Mouse (Mus musculus) midbrain, embryonic 16.5 days (tissue): ENCODE data around the gene Psrc1. TPM values are rescaled to one million over a fixed set of nuclear protein-coding genes. Genes with fewer than 3 reads are reported as not detected.

Source experiments
- ATAC-seq: fragments of 200-750 bp; cut with Nextera tagmentation; 2 replicates; pipeline ENCODE4 v1.8.0; 2017; ENCODE audit warnings: moderate TSS enrichment
- H3K27ac ChIP-seq: fragments of 300-500 bp; sonication (generic); 2 replicates; pipeline ENCODE4 v1.5.1; 2014; ENCODE audit warnings: mild to moderate bottlenecking, low read length, mixed read lengths
- H3K27me3 ChIP-seq: fragments of 300-500 bp; sonication (generic); 2 replicates; pipeline ENCODE4 v1.6.1; 2014; ENCODE audit warnings: low read depth, low read length, mixed read lengths; ENCODE audit not compliant: control insufficient read depth, insufficient read depth
- H3K36me3 ChIP-seq: fragments of 300-500 bp; sonication (generic); 2 replicates; pipeline ENCODE4 v1.6.1; 2014; ENCODE audit warnings: mild to moderate bottlenecking, low read length, moderate library complexity, mixed read lengths; ENCODE audit not compliant: control insufficient read depth, insufficient read depth
- H3K4me1 ChIP-seq: fragments of 300-500 bp; sonication (generic); 2 replicates; pipeline ENCODE4 v1.6.1; 2014; ENCODE audit warnings: mild to moderate bottlenecking, low read length, mixed read lengths; ENCODE audit not compliant: control insufficient read depth, insufficient read depth
- H3K4me2 ChIP-seq: fragments of 300-500 bp; sonication (generic); 2 replicates; pipeline ENCODE4 v1.6.1; 2014; ENCODE audit warnings: mild to moderate bottlenecking, low read length, mixed read lengths
- H3K4me3 ChIP-seq: fragments of 300-500 bp; sonication (generic); 2 replicates; pipeline ENCODE4 v1.5.1; 2014; ENCODE audit warnings: low read depth, mild to moderate bottlenecking, low read length, moderate library complexity, mixed read lengths
- H3K9ac ChIP-seq: fragments of 300-500 bp; sonication (generic); 2 replicates; pipeline ENCODE4 v1.6.1; 2014; ENCODE audit warnings: low read depth, low read length, mixed read lengths
- H3K9me3 ChIP-seq: fragments of 300-500 bp; sonication (generic); replicated peaks from 2 replicates; pipeline ENCODE4 v1.6.1; 2014; ENCODE audit warnings: mild to moderate bottlenecking, low read length, mixed read lengths; ENCODE audit not compliant: control insufficient read depth, poor library complexity, severe bottlenecking
- WGBS: fragments of 180-500 bp; shearing (Covaris S2); extraction: QIAGEN DNeasy Blood & Tissue Kit; methylation state at CpG from one replicate; pipeline ENCODE4 v1.1.7; 2014; 5-methylcytosine and 5-hydroxymethylcytosine counted together
- polyA plus RNA-seq: library from polyadenylated mRNA; unstranded; fragments of >200 nt; fragmentation: Nextera tagmentation; extraction: Ambion mirVana; gene quantifications from 2 replicates; pipeline ENCODE4 v1.2.1, GENCODE M21; 2015

The Psrc1 gene
- polyA plus RNA-seq, 1 experiment from 2014 or later, result 5.2 TPM

GRCm38 (mm10) chr3:108423844-108424801 lies 40.5 kb downstream of the Psrc1 start:
- peak; percentile 86 for ATAC-seq
- H3K9ac ChIP-seq, result peak overlapping the region; percentile 57
- no peaks in the 10 kb centered on the region for H3K27me3 ChIP-seq
- H3K9me3 ChIP-seq, result no peaks in the 10 kb centered on the region
- peak overlapping the region; percentile 24 for H3K4me3 ChIP-seq
- peak overlapping the region; percentile 55 for H3K4me2 ChIP-seq
- 15% methylated on average over 11 of the region's 11 CpGs for WGBS
- peak overlapping the region; percentile 73 for H3K27ac ChIP-seq
- peaks cover 18% of the 10 kb centered on the region for H3K4me1 ChIP-seq
- H3K36me3 ChIP-seq, result peaks cover 29% of the 10 kb centered on the region

- Histone ChIP-seq H3K4me2 (no peak overlapping the region), H3K36me3 (peaks cover 30% of the 10 kb centered on the region), H3K9ac (no peak overlapping the region), H3K27ac (0 out of 2 replicates have a peak overlapping the region, but pooled peaks have one; percentile 5), H3K9me3 (no peaks in the 10 kb centered on the region), H3K4me3 (no peak overlapping the region), H3K4me1 (peaks cover 18% of the 10 kb centered on the region), H3K27me3 (no peaks in the 10 kb centered on the region)
- WGBS, result 36% methylated on average over 7 of the region's 7 CpGs
- ATAC-seq, result no peak
Measured at GRCm38 (mm10) chr3:108424944-108425623, 41.4 kb downstream of the Psrc1 start.

DNA sequence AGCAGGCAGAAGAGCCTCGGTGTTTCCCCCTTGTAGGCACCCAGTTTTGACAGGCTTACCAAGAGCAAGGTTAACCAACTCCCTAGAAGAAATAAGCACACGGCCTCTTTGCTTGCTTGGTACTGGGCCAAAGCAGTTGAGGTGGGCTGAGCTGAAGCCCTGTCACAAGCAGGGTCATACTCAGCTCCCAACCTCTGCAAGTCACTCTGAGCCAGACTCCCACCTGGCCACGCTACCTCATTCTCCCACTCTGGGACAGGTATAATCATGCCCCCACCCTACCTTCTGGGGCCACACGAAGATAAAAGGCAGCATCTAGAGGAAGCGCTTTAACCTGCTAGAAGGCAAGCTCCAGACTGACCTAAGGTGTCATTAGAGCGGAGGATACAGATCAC lies 42.0 kb downstream of the Psrc1 start:
- H3K27ac ChIP-seq, result no peak overlapping the region; the same call in 1 of the 2 replicates
- peaks cover 30% of the 10 kb centered on the region for H3K36me3 ChIP-seq
- WGBS, result 55% methylated on average over 6 of the region's 6 CpGs
- H3K9me3 ChIP-seq, result no peaks in the 10 kb centered on the region
- no peak for ATAC-seq
- peaks cover 18% of the 10 kb centered on the region for H3K4me1 ChIP-seq
- H3K9ac ChIP-seq, result no peak overlapping the region
- H3K4me2 ChIP-seq, result no peak overlapping the region
- H3K4me3 ChIP-seq, result no peak overlapping the region
- H3K27me3 ChIP-seq, result no peaks in the 10 kb centered on the region

DNA sequence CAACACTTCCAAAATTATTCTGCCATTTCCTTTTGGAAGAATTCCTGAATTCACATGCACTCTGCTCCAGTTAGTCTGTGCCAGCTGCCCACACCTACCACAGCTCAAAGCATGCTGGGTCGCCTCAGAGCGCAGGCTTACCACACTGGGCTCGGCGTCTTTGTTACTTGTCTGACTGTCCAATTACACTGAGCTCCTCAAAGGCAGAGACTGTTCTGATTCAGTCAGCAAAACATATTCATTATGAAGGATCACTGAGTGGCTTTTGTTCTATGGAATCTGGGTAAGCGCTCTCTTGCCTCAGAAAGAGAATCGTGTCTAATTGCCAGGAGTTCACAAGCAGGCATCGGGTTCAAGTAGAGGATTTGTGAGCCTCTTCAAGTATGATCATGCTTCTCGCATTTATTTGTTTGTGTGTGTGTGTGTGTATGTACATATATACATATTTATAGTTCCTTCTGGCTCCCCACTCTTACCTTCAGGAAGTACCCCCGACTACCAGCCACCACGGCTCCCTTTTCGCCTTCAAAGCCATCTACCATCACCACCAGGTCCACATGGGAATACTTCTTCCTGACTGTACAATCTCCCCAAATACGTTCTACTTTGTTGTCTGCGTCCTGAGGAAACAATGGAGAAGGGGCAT lies 49.0 kb downstream of the Psrc1 start:
- H3K36me3 ChIP-seq, result peaks cover 33% of the 10 kb centered on the region
- H3K9ac ChIP-seq, result no peak overlapping the region

GRCm38 (mm10) chr3:108433188-108433880 lies 49.7 kb downstream of the Psrc1 start:
- Histone ChIP-seq H3K9me3 (no peaks in the 10 kb centered on the region), H3K27me3 (no peaks in the 10 kb centered on the region), H3K27ac (peak overlapping the region; percentile 71), H3K4me2 (no peak overlapping the region), H3K9ac (no peak overlapping the region), H3K4me3 (no peak overlapping the region), H3K36me3 (peaks cover 27% of the 10 kb centered on the region), H3K4me1 (no peaks in the 10 kb centered on the region)
- ATAC-seq, result peak; percentile 88
- WGBS, result 9% methylated on average over 18 of the region's 18 CpGs

More for the DNA sequence above, 49.0 kb downstream of the Psrc1 start:
- Histone ChIP-seq H3K4me3 (no peak overlapping the region), H3K4me1 (no peaks in the 10 kb centered on the region), H3K27ac (peak overlapping the region; percentile 71), H3K4me2 (no peak overlapping the region), H3K9me3 (no peaks in the 10 kb centered on the region), H3K27me3 (no peaks in the 10 kb centered on the region)
- WGBS, result 12% methylated on average over 13 of the region's 13 CpGs
- peak; percentile 49; the same call in 1 of the 2 replicates for ATAC-seq

GRCm38 (mm10) chr3:108433881-108434495 lies 50.3 kb downstream of the Psrc1 start:
- Histone ChIP-seq H3K4me1 (no peaks in the 10 kb centered on the region), H3K4me3 (no peak overlapping the region), H3K9me3 (no peaks in the 10 kb centered on the region), H3K4me2 (no peak overlapping the region), H3K36me3 (peaks cover 21% of the 10 kb centered on the region), H3K27ac (peak overlapping the region; percentile 71), H3K9ac (no peak overlapping the region), H3K27me3 (no peaks in the 10 kb centered on the region)
- no peak; the same call in 1 of the 2 replicates for ATAC-seq
- WGBS, result 9% methylated on average over 19 of the region's 19 CpGs

DNA sequence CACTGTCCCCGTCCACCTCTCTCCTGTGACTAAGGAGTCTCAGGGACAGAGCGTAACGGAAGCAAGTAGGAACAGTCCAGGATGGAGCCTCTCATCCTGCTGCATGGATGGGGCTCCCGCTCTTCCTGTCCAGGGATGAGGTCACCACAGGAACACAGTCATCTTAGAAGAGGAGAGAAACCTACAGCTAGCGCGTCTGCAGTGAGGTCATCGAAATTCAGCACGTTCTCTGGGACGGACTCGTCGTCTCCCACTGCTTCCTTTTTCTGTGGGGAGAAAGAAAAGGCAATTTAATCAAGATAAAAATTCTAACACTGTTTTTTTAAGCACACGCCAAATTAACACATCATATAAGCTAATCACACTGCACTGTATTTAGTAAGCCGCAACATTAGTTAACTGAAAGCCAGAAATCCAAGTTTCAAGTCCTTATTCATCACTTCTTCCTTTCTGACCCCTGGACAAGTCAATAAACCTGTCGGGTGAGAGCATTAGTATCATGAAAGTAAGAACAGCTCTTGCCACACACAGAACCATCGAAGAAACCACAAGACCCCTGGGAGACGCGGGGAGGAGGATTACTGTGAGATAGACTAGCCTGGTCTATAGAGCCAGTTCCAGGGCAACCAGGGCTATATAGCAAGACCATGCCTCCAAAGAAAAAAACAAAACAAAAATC lies 52.2 kb downstream of the Psrc1 start:
- Histone ChIP-seq H3K4me3 (no peak overlapping the region), H3K4me2 (no peak overlapping the region), H3K27ac (no peak overlapping the region), H3K27me3 (no peaks in the 10 kb centered on the region), H3K36me3 (peaks cover 18% of the 10 kb centered on the region), H3K9me3 (no peaks in the 10 kb centered on the region), H3K9ac (no peak overlapping the region), H3K4me1 (no peaks in the 10 kb centered on the region)
- no peak for ATAC-seq
- WGBS, result 74% methylated on average over 17 of the region's 17 CpGs

GRCm38 (mm10) chr3:108436380-108436714 lies 52.7 kb downstream of the Psrc1 start:
- WGBS, result 55% methylated on average over 7 of the region's 7 CpGs
- Histone ChIP-seq H3K4me3 (no peak overlapping the region), H3K4me1 (peaks cover under 1% of the 10 kb centered on the region; the same call in 1 of the 2 replicates), H3K27ac (no peak overlapping the region), H3K9me3 (no peaks in the 10 kb centered on the region), H3K36me3 (peaks cover 15% of the 10 kb centered on the region), H3K4me2 (no peak overlapping the region), H3K9ac (no peak overlapping the region), H3K27me3 (no peaks in the 10 kb centered on the region)
- no peak for ATAC-seq
